Mouse (Mus musculus) heart, embryonic 11.5 days (tissue): ENCODE results near the gene Mdc1. TPM values are rescaled to one million over a fixed set of nuclear protein-coding genes. Genes with fewer than 3 reads are reported as not detected.
A peak's percentile ranks its signal among the peaks of the same experiment; 100 is the strongest.

Experiments used
- ATAC-seq: fragments of 200-750 bp; cut with Nextera tagmentation; replicated peaks from 2 replicates; pipeline ENCODE4 v1.8.0; 2017; ENCODE audit warnings: moderate library complexity; ENCODE audit not compliant: insufficient number of reproducible peaks, low FRiP score, low TSS enrichment
- H3K27ac ChIP-seq: fragments of 300-500 bp; sonication (generic); 2 replicates; pipeline ENCODE4 v1.5.1; 2014; ENCODE audit warnings: mild to moderate bottlenecking, low read depth, low read length
- H3K27me3 ChIP-seq: fragments of 300-500 bp; sonication (generic); 2 replicates; pipeline ENCODE4 v1.6.1; 2014; ENCODE audit warnings: mild to moderate bottlenecking, low read length, mixed read lengths; ENCODE audit not compliant: control insufficient read depth, insufficient read depth
- H3K36me3 ChIP-seq: fragments of 300-500 bp; sonication (generic); 2 replicates; pipeline ENCODE4 v1.6.1; 2014; ENCODE audit warnings: mild to moderate bottlenecking, low read length, moderate library complexity, mixed read lengths; ENCODE audit not compliant: control insufficient read depth, insufficient read depth
- H3K4me1 ChIP-seq: fragments of 300-500 bp; sonication (generic); 2 replicates; pipeline ENCODE4 v1.6.1; 2014; ENCODE audit warnings: low read length; ENCODE audit not compliant: control insufficient read depth, insufficient read depth
- H3K4me2 ChIP-seq: fragments of 300-500 bp; sonication (generic); 2 replicates; pipeline ENCODE4 v1.6.1; 2014; ENCODE audit warnings: mild to moderate bottlenecking, moderate library complexity
- H3K4me3 ChIP-seq: fragments of 300-500 bp; sonication (generic); 2 replicates; pipeline ENCODE4 v1.5.1; 2014; ENCODE audit warnings: low read depth, low read length
- H3K9ac ChIP-seq: fragments of 300-500 bp; sonication (generic); 2 replicates; pipeline ENCODE4 v1.6.1; 2014; ENCODE audit warnings: mild to moderate bottlenecking, low read depth, low read length, moderate library complexity
- H3K9me3 ChIP-seq: fragments of 300-500 bp; sonication (generic); replicated peaks from 2 replicates; pipeline ENCODE4 v1.6.1; 2016; ENCODE audit warnings: low read length; ENCODE audit not compliant: control insufficient read depth
- WGBS: fragments of 180-500 bp; shearing (Covaris S2); extraction: QIAGEN DNeasy Blood & Tissue Kit; methylation state at CpG from one replicate; pipeline ENCODE4 v1.1.7; 2014; ENCODE audit not compliant: insufficient replicate concordance; 5-methylcytosine and 5-hydroxymethylcytosine counted together
- polyA plus RNA-seq: library from polyadenylated mRNA; unstranded; fragments of >200 nt; fragmentation: Nextera tagmentation; extraction: Ambion mirVana; gene quantifications from 2 replicates; pipeline ENCODE4 v1.2.1, GENCODE M21; 2014

Gene Mdc1
- polyA plus RNA-seq, 1 experiment from 2014 or later: 19.0 TPM

GRCm38 (mm10) chr17:35896781-35897643, 55.7 kb downstream of the Mdc1 start, which contains the start of gene 2310061I04Rik:
Gene 2310061I04Rik, minus strand, starts transcription at chr17:35897431.
- peak within 1 kb of the TSS; percentile 87 for H3K9ac ChIP-seq
- H3K4me1 ChIP-seq: peaks cover 14% of the 10 kb centered on the region
- peaks cover 16% of the 10 kb centered on the region for H3K36me3 ChIP-seq
- peak within 1 kb of the TSS; percentile 80 for H3K27ac ChIP-seq
- peak within 1 kb of the TSS; percentile 77 for H3K4me3 ChIP-seq
- no peaks in the 10 kb centered on the region for H3K27me3 ChIP-seq
- ATAC-seq: peak; percentile 85
- peak within 1 kb of the TSS; percentile 98 for H3K4me2 ChIP-seq
- 1% methylated on average over 85 of the region's 86 CpGs for WGBS
- H3K9me3 ChIP-seq: no peaks in the 10 kb centered on the region

GRCm38 (mm10) chr17:35897644-35898573, 56.6 kb downstream of the Mdc1 start:
- H3K9me3 ChIP-seq: no peaks in the 10 kb centered on the region
- no peaks in the 10 kb centered on the region for H3K27me3 ChIP-seq
- H3K4me1 ChIP-seq: peaks cover 14% of the 10 kb centered on the region
- H3K4me3 ChIP-seq: peak overlapping the region; percentile 77
- peak overlapping the region; percentile 98 for H3K4me2 ChIP-seq
- H3K36me3 ChIP-seq: peaks cover 11% of the 10 kb centered on the region
- ATAC-seq: 0 out of 2 replicates have a peak, but pooled peaks have one; percentile 5
- peak overlapping the region; percentile 43 for H3K27ac ChIP-seq
- H3K9ac ChIP-seq: peak overlapping the region; percentile 56; the same call in 1 of the 2 replicates
- 40% methylated on average over 23 of the region's 23 CpGs for WGBS

- ATAC-seq: no peak
- no peaks in the 10 kb centered on the region for H3K27me3 ChIP-seq
- no peak overlapping the region for H3K27ac ChIP-seq
- H3K4me1 ChIP-seq: peaks cover 14% of the 10 kb centered on the region
- H3K4me3 ChIP-seq: no peak overlapping the region
- H3K9me3 ChIP-seq: no peaks in the 10 kb centered on the region
- WGBS: 78% methylated on average over 3 of the region's 3 CpGs
- peaks cover 9% of the 10 kb centered on the region; the same call in 1 of the 2 replicates for H3K36me3 ChIP-seq
- H3K4me2 ChIP-seq: no peak overlapping the region
- H3K9ac ChIP-seq: no peak overlapping the region
These were observed 59.3 kb downstream of the Mdc1 start for GRCm38 (mm10) chr17:35900636-35901035.

GRCm38 (mm10) chr17:35903343-35903991, 62.2 kb downstream of the Mdc1 start:
- H3K4me3 ChIP-seq: no peak overlapping the region
- H3K36me3 ChIP-seq: peaks cover 11% of the 10 kb centered on the region
- no peak overlapping the region for H3K4me2 ChIP-seq
- no peaks in the 10 kb centered on the region for H3K9me3 ChIP-seq
- WGBS: 83% methylated on average over 9 of the region's 9 CpGs
- H3K9ac ChIP-seq: 0 out of 2 replicates have a peak overlapping the region, but pooled peaks have one; percentile 16
- ATAC-seq: no peak
- no peaks in the 10 kb centered on the region for H3K27me3 ChIP-seq
- H3K27ac ChIP-seq: no peak overlapping the region
- no peaks in the 10 kb centered on the region for H3K4me1 ChIP-seq

GRCm38 (mm10) chr17:35903992-35904355, 62.7 kb downstream of the Mdc1 start:
- peaks cover 11% of the 10 kb centered on the region for H3K36me3 ChIP-seq
- H3K27ac ChIP-seq: no peak overlapping the region
- 71% methylated on average over 4 of the region's 4 CpGs for WGBS

GRCm38 (mm10) chr17:35905587-35905986, 64.3 kb downstream of the Mdc1 start:
- Histone ChIP-seq H3K36me3 (peaks cover 11% of the 10 kb centered on the region), H3K4me3 (no peak overlapping the region), H3K4me1 (peaks cover 6% of the 10 kb centered on the region), H3K9ac (no peak overlapping the region), H3K9me3 (no peaks in the 10 kb centered on the region), H3K27ac (no peak overlapping the region), H3K4me2 (no peak overlapping the region), H3K27me3 (no peaks in the 10 kb centered on the region)
- no peak for ATAC-seq
- WGBS: 90% methylated on average over 1 of the region's 1 CpGs

More at GRCm38 (mm10) chr17:35903992-35904355, 62.7 kb downstream of the Mdc1 start:
- Histone ChIP-seq H3K9me3 (no peaks in the 10 kb centered on the region), H3K4me2 (no peak overlapping the region), H3K27me3 (no peaks in the 10 kb centered on the region), H3K9ac (no peak overlapping the region), H3K4me3 (no peak overlapping the region), H3K4me1 (peaks cover 2% of the 10 kb centered on the region)
- ATAC-seq: no peak

GRCm38 (mm10) chr17:35907609-35908008, 66.3 kb downstream of the Mdc1 start:
- no peak for ATAC-seq
- Histone ChIP-seq H3K9me3 (no peaks in the 10 kb centered on the region), H3K36me3 (peaks cover 11% of the 10 kb centered on the region), H3K9ac (no peak overlapping the region), H3K4me2 (no peak overlapping the region), H3K27ac (no peak overlapping the region), H3K4me3 (no peak overlapping the region), H3K27me3 (no peaks in the 10 kb centered on the region), H3K4me1 (peaks cover 6% of the 10 kb centered on the region)
- WGBS: 82% methylated on average over 2 of the region's 2 CpGs
